Mouse (Mus musculus): Measurements from ENCODE around the gene Zbtb20. TPM values are rescaled to one million over a fixed set of nuclear protein-coding genes. Genes with fewer than 3 reads are reported as not detected.

Gene Zbtb20
- polyA plus RNA-seq, 2 experiments: 0.40 to 2.2 TPM

DNA sequence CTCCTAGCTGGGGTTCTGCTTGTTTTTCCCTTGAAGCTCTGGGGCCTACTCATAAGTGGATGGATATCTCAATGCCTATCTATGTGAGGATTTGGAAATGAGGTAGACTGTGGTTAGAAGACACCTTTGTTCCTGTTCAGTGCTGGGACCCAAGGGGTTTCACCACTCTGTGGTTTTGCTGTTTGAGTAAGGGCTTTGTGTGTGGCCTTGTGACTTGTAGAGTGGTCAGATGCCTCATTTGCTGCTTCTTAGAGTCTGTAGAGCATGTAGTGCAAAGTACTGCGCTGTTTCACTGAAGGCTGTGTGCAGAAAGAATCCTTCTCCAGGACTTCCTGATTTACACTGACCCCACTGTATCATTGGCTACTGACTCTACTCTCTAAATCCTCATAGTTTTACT is 314.7 kb downstream of the Zbtb20 start:
- ATAC-seq (ENCODE audit: insufficient read depth): no peak
- no peak for TF ChIP-seq CTCF (IDR thresholded peaks at IDR 0.05; ENCODE audit: low read depth)
- no peak for TF ChIP-seq EP300 (IDR thresholded peaks at IDR 0.05; ENCODE audit: low read depth)
- 71% methylated on average over 1 of the region's 1 CpGs for WGBS (ENCODE audit: insufficient replicate concordance)

DNA sequence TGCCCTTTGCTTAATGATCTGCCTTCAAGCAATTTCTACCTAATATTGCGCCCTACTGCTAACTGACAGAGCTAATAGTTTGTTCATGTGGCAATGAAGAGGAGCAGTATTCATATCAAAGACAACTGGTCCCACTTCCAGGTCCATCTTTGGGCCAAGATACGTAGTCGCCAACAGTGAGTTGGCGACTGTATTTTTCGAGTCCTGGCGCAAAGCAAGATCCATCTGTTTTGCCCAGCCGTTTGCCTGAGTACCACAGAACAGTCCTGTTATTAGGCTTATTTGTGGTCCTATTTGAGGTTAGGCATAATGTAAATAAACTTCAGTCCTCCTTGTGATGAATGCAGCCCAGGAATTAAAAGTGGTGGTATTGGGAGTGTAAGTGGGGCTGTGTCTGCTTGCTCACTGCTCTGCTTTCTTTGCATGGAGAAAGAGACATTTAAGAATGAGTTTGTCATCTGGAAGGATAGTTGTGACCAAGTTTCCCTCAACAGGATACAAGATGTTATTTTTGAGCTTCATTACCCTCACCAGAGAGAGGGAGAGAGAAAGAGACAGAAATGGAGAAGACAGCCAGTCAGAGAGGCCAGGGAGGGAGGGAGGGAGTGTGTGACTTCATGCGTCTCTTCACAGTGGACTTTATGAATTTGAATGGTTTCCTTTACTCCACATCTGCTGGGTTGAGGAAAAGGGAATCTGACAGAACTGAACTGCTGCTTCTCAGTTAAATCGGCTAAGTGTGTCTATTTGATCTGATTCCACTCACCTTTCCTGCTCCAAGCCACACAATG is 315.6 kb downstream of the Zbtb20 start:
- Histone ChIP-seq H3K9ac (replicated peaks) (no peak overlapping the region), H3K27me3 (ENCODE audit: control insufficient read depth, insufficient read depth, low read length) (no peaks in the 10 kb centered on the region), H3K9me3 (ENCODE audit: control insufficient read depth, low read length) (no peaks in the 10 kb centered on the region), H3K4me1 (replicated peaks; ENCODE audit: control insufficient read depth in 2 of 2, insufficient read depth in 2 of 2, low read length in 1 of 2) (no peaks in the 10 kb centered on the region), H3K4me3 (ENCODE audit: insufficient read depth in 1 of 2, low read depth in 2 of 2, low read length in 2 of 2) (no peak overlapping the region), H3K36me3 (replicated peaks; ENCODE audit: control insufficient read depth, insufficient read depth, low read depth) (no peaks in the 10 kb centered on the region), H3K4me2 (ENCODE audit: low read depth) (no peak overlapping the region), H3K27ac (no peak overlapping the region)
- ATAC-seq (ENCODE audit: insufficient read depth) (no peak), DNase-seq (ENCODE audit: low read depth in 3 of 3, low spot score in 3 of 3) (no peak)
- 76% methylated on average over 9 of the region's 9 CpGs for WGBS (ENCODE audit: insufficient replicate concordance)
- TF ChIP-seq EP300 (IDR thresholded peaks at IDR 0.05; ENCODE audit: low read depth) (no peak), CTCF (IDR thresholded peaks at IDR 0.05; ENCODE audit: low read depth) (no peak)

More for the DNA sequence above, 314.7 kb downstream of the Zbtb20 start:
- no peak overlapping the region for H3K4me2 ChIP-seq (ENCODE audit: low read depth)
- H3K27me3 ChIP-seq (ENCODE audit: control insufficient read depth, insufficient read depth, low read length): no peaks in the 10 kb centered on the region
- no peaks in the 10 kb centered on the region for H3K9me3 ChIP-seq (ENCODE audit: control insufficient read depth, low read length)
- H3K9ac ChIP-seq (replicated peaks): no peak overlapping the region
- DNase-seq (ENCODE audit: low read depth in 3 of 3, low spot score in 3 of 3): no peak
- H3K4me3 ChIP-seq (ENCODE audit: insufficient read depth in 1 of 2, low read depth in 2 of 2, low read length in 2 of 2): no peak overlapping the region
- no peaks in the 10 kb centered on the region for H3K36me3 ChIP-seq (replicated peaks; ENCODE audit: control insufficient read depth, insufficient read depth, low read depth)
- H3K27ac ChIP-seq: no peak overlapping the region
- no peaks in the 10 kb centered on the region for H3K4me1 ChIP-seq (replicated peaks; ENCODE audit: control insufficient read depth in 2 of 2, insufficient read depth in 2 of 2, low read length in 1 of 2)

DNA sequence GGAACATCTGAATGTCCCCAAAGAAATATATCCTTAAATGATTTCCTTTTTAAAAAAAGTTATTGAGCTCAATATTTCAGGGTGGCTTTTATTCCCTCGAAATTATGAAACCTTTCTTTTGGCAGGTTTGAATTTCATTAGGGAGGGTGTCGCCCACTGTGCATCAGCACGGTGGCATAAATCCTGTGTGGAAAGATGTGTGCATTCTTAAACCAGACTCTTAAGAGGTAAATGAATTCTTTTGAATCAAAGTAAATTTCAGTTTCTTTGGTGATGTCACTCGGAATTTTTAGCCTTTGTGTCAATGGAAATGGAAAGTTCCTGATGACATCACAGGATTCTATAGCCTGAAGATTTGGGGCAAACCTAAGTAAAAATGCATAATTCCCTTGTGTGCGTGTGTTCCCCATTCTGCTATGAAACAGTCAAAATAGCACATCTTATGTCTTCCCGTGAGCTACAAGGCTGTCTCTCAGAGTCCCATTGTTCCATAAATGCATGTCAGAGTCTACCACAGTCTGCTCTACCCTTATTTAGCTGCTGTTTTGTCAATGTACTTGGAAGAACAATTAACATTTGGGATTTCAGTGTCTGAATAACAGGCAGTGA is 318.1 kb downstream of the Zbtb20 start:
- DNase-seq (ENCODE audit: low read depth in 3 of 3, low spot score in 3 of 3) (no peak), ATAC-seq (ENCODE audit: insufficient read depth) (no peak)
- Histone ChIP-seq H3K4me2 (ENCODE audit: low read depth) (no peak overlapping the region), H3K27ac (no peak overlapping the region), H3K27me3 (ENCODE audit: control insufficient read depth, insufficient read depth, low read length) (no peaks in the 10 kb centered on the region), H3K4me1 (replicated peaks; ENCODE audit: control insufficient read depth in 2 of 2, insufficient read depth in 2 of 2, low read length in 1 of 2) (no peaks in the 10 kb centered on the region), H3K4me3 (ENCODE audit: insufficient read depth in 1 of 2, low read depth in 2 of 2, low read length in 2 of 2) (no peak overlapping the region), H3K9ac (replicated peaks) (no peak overlapping the region), H3K36me3 (replicated peaks; ENCODE audit: control insufficient read depth, insufficient read depth, low read depth) (no peaks in the 10 kb centered on the region), H3K9me3 (ENCODE audit: control insufficient read depth, low read length) (no peaks in the 10 kb centered on the region)
- WGBS (ENCODE audit: insufficient replicate concordance): 65% methylated on average over 6 of the region's 6 CpGs
- TF ChIP-seq EP300 (IDR thresholded peaks at IDR 0.05; ENCODE audit: low read depth) (no peak), CTCF (IDR thresholded peaks at IDR 0.05; ENCODE audit: low read depth) (no peak)

DNA sequence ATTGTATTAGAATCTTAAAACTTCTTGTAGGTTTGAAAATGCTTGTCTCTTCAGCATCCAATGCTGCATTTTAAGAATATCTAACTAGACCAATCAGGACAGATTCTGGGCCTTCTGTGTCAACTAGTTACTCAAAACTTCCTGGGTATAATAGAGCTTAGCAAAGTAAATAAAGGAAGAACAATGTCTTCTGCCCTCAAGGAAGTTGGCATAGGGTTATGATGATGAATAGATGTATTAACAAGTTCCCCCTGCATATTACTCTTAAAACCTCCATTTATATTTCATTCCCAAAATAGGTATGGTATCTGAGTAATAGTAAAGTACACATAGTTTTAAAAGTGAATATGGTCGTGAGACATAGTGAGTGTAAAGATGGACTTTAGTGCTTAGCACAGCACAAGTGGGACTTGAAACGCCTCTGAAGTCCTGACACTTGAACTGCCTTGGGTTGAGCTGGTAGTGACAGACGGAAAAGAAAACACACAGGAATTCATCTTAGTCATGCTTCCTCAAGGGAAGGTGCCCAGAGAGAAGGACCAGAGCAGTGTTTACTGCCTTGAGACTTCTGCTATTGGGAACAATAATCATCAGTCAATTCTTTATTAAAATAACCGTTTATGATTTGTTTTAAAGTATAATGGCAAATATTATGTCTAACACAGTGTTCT is 341.8 kb downstream of the Zbtb20 start:
- Histone ChIP-seq H3K4me2 (ENCODE audit: low read depth) (no peak overlapping the region), H3K27ac (no peak overlapping the region), H3K36me3 (replicated peaks; ENCODE audit: control insufficient read depth, insufficient read depth, low read depth) (no peaks in the 10 kb centered on the region), H3K4me3 (ENCODE audit: insufficient read depth in 1 of 2, low read depth in 2 of 2, low read length in 2 of 2) (no peak overlapping the region), H3K9ac (replicated peaks) (no peak overlapping the region), H3K4me1 (replicated peaks; ENCODE audit: control insufficient read depth in 2 of 2, insufficient read depth in 2 of 2, low read length in 1 of 2) (no peaks in the 10 kb centered on the region), H3K9me3 (ENCODE audit: control insufficient read depth, low read length) (no peaks in the 10 kb centered on the region), H3K27me3 (ENCODE audit: control insufficient read depth, insufficient read depth, low read length) (no peaks in the 10 kb centered on the region)
- DNase-seq (ENCODE audit: low read depth in 3 of 3, low spot score in 3 of 3) (no peak), ATAC-seq (ENCODE audit: insufficient read depth) (no peak)
- 32% methylated on average over 4 of the region's 4 CpGs for WGBS (ENCODE audit: insufficient replicate concordance)
- no peak for TF ChIP-seq CTCF (IDR thresholded peaks at IDR 0.05; ENCODE audit: low read depth)
- TF ChIP-seq EP300 (IDR thresholded peaks at IDR 0.05; ENCODE audit: low read depth): no peak

GRCm38 (mm10) chr16:43219367-43219766 is 343.7 kb downstream of the Zbtb20 start:
- no peak overlapping the region for H3K9ac ChIP-seq (replicated peaks)
- DNase-seq (ENCODE audit: low read depth in 3 of 3, low spot score in 3 of 3) (no peak), ATAC-seq (ENCODE audit: insufficient read depth) (no peak)
- no peak overlapping the region for H3K27ac ChIP-seq
- no peak overlapping the region for H3K4me2 ChIP-seq (ENCODE audit: low read depth)
- H3K36me3 ChIP-seq (replicated peaks; ENCODE audit: control insufficient read depth, insufficient read depth, low read depth): no peaks in the 10 kb centered on the region
- TF ChIP-seq EP300 (IDR thresholded peaks at IDR 0.05; ENCODE audit: low read depth): no peak
- 0 out of 2 replicates have a peak, but pooled peaks have one; percentile 6 for TF ChIP-seq CTCF (IDR thresholded peaks at IDR 0.05; ENCODE audit: low read depth)
- H3K27me3 ChIP-seq (ENCODE audit: control insufficient read depth, insufficient read depth, low read length): no peaks in the 10 kb centered on the region
- no peaks in the 10 kb centered on the region for H3K4me1 ChIP-seq (replicated peaks; ENCODE audit: control insufficient read depth in 2 of 2, insufficient read depth in 2 of 2, low read length in 1 of 2)
- no peak overlapping the region for H3K4me3 ChIP-seq (ENCODE audit: insufficient read depth in 1 of 2, low read depth in 2 of 2, low read length in 2 of 2)
- no peaks in the 10 kb centered on the region for H3K9me3 ChIP-seq (ENCODE audit: control insufficient read depth, low read length)
- 61% methylated on average over 1 of the region's 1 CpGs for WGBS (ENCODE audit: insufficient replicate concordance)

All from liver, embryonic 14.5 days (tissue).